Mouse (Mus musculus) limb, embryonic 12.5 days (tissue): Measurements from ENCODE around the gene Gdf11. TPM values are rescaled to one million over a fixed set of nuclear protein-coding genes. Genes with fewer than 3 reads are reported as not detected.

Source experiments
- ATAC-seq: fragments of 200-750 bp; cut with Nextera tagmentation; 2 replicates; pipeline ENCODE4 v1.8.0; 2017; ENCODE audit warnings: low read depth, moderate TSS enrichment; ENCODE audit not compliant: insufficient number of reproducible peaks, insufficient read depth, low FRiP score, low TSS enrichment
- H3K27ac ChIP-seq: fragments of 300-500 bp; sonication (generic); 2 replicates; pipeline ENCODE4 v1.5.1; 2016; ENCODE audit warnings: mild to moderate bottlenecking, moderate library complexity
- H3K27me3 ChIP-seq: fragments of 300-500 bp; sonication (generic); 2 replicates; pipeline ENCODE4 v1.6.1; 2016; ENCODE audit warnings: mild to moderate bottlenecking, moderate library complexity
- H3K36me3 ChIP-seq: fragments of 300-500 bp; sonication (generic); 2 replicates; pipeline ENCODE4 v1.6.1; 2016; ENCODE audit warnings: mild to moderate bottlenecking, moderate library complexity
- H3K4me1 ChIP-seq: fragments of 300-500 bp; sonication (generic); replicated peaks from 2 replicates; pipeline ENCODE4 v1.6.1; 2016
- H3K4me2 ChIP-seq: fragments of 300-500 bp; sonication (generic); 2 replicates; pipeline ENCODE4 v1.6.1; 2016; ENCODE audit warnings: mild to moderate bottlenecking, moderate library complexity
- H3K4me3 ChIP-seq: fragments of 300-500 bp; sonication (generic); replicated peaks from 2 replicates; pipeline ENCODE4 v1.5.1; 2016; ENCODE audit warnings: mild to moderate bottlenecking
- H3K9ac ChIP-seq: fragments of 300-500 bp; sonication (generic); replicated peaks from 2 replicates; pipeline ENCODE4 v1.6.1; 2016; ENCODE audit warnings: mild to moderate bottlenecking, moderate library complexity
- H3K9me3 ChIP-seq: fragments of 300-500 bp; sonication (generic); 2 replicates; pipeline ENCODE4 v1.6.1; 2016; ENCODE audit warnings: mild to moderate bottlenecking, moderate library complexity
- WGBS: fragments of 180-500 bp; shearing (Covaris S2); methylation state at CpG from one replicate; pipeline ENCODE4 v1.1.7; 2016; 5-methylcytosine and 5-hydroxymethylcytosine counted together
- polyA plus RNA-seq: library from polyadenylated mRNA; unstranded; fragments of >200 nt; fragmentation: Nextera tagmentation; extraction: Ambion mirVana; gene quantifications from 2 replicates; pipeline ENCODE4 v1.2.1, GENCODE M21; 2016

The Gdf11 gene
- polyA plus RNA-seq, 1 experiment from 2014 or later: 20.7 TPM

GRCm38 (mm10) chr10:128929638-128930378 is 38.3 kb upstream of the Gdf11 start:
- no peak overlapping the region for H3K27ac ChIP-seq
- peaks cover 70% of the 10 kb centered on the region for H3K27me3 ChIP-seq
- ATAC-seq: no peak
- H3K4me1 ChIP-seq: peaks cover 9% of the 10 kb centered on the region; the same call in 1 of the 2 replicates
- 67% methylated on average over 7 of the region's 7 CpGs for WGBS
- H3K4me3 ChIP-seq: no peak overlapping the region
- no peaks in the 10 kb centered on the region for H3K9me3 ChIP-seq
- H3K9ac ChIP-seq: no peak overlapping the region
- no peaks in the 10 kb centered on the region for H3K36me3 ChIP-seq
- H3K4me2 ChIP-seq: no peak overlapping the region

GRCm38 (mm10) chr10:128928356-128928755 is 36.8 kb upstream of the Gdf11 start:
- WGBS: 43% methylated on average over 4 of the region's 4 CpGs
- Histone ChIP-seq H3K9ac (no peak overlapping the region), H3K27me3 (peaks cover 59% of the 10 kb centered on the region), H3K4me3 (no peak overlapping the region), H3K4me2 (no peak overlapping the region), H3K9me3 (no peaks in the 10 kb centered on the region), H3K4me1 (peaks cover 6% of the 10 kb centered on the region), H3K36me3 (no peaks in the 10 kb centered on the region), H3K27ac (no peak overlapping the region)
- ATAC-seq: no peak

- ATAC-seq: no peak
- Histone ChIP-seq H3K9ac (peak within 1 kb of the TSS; percentile 74), H3K4me3 (peak within 1 kb of the TSS; percentile 76), H3K36me3 (0 out of 2 replicates have a peak, but pooled peaks cover 5% of the 10 kb centered on the region), H3K4me2 (peak within 1 kb of the TSS; percentile 73), H3K27ac (peak within 1 kb of the TSS; percentile 86), H3K4me1 (peaks cover 35% of the 10 kb centered on the region), H3K27me3 (peaks cover 18% of the 10 kb centered on the region), H3K9me3 (no peaks in the 10 kb centered on the region)
- 70% methylated on average over 9 of the region's 9 CpGs for WGBS
These were observed 32.4 kb upstream of the Gdf11 start, which contains the start of gene Bloc1s1 for GRCm38 (mm10) chr10:128923935-128924334. Bloc1s1 (minus strand) TSS chr10:128924035.

GRCm38 (mm10) chr10:128923013-128923691 is 31.6 kb upstream of the Gdf11 start:
- 1% methylated on average over 42 of the region's 42 CpGs for WGBS

GRCm38 (mm10) chr10:128922822-128923012 is 31.2 kb upstream of the Gdf11 start, which contains the start of gene Rdh5:
Rdh5 (minus strand) TSS chr10:128922888.
- 9% methylated on average over 1 of the region's 1 CpGs for WGBS

More at GRCm38 (mm10) chr10:128923013-128923691, 31.6 kb upstream of the Gdf11 start:
- H3K4me3 ChIP-seq: peak overlapping the region; percentile 76
- H3K36me3 ChIP-seq: peaks cover 10% of the 10 kb centered on the region; the same call in 1 of the 2 replicates
- peak overlapping the region; percentile 86 for H3K27ac ChIP-seq
- H3K9ac ChIP-seq: peak overlapping the region; percentile 74
- peak; percentile 86 for ATAC-seq
- peak overlapping the region; percentile 73 for H3K4me2 ChIP-seq
- H3K27me3 ChIP-seq: peaks cover 10% of the 10 kb centered on the region
- H3K4me1 ChIP-seq: peaks cover 36% of the 10 kb centered on the region
- H3K9me3 ChIP-seq: no peaks in the 10 kb centered on the region

GRCm38 (mm10) chr10:128921883-128922821 is 30.6 kb upstream of the Gdf11 start:
- Histone ChIP-seq H3K4me2 (peak overlapping the region; percentile 73), H3K9me3 (no peaks in the 10 kb centered on the region), H3K9ac (peak overlapping the region; percentile 74), H3K4me3 (peak overlapping the region; percentile 76), H3K27ac (peak overlapping the region; percentile 86; the same call in 1 of the 2 replicates), H3K4me1 (peaks cover 36% of the 10 kb centered on the region), H3K27me3 (0 out of 2 replicates have a peak, but pooled peaks cover 3% of the 10 kb centered on the region), H3K36me3 (peaks cover 20% of the 10 kb centered on the region)
- ATAC-seq: no peak
- WGBS: 75% methylated on average over 16 of the region's 16 CpGs

More at GRCm38 (mm10) chr10:128922822-128923012, 31.2 kb upstream of the Gdf11 start, which contains the start of gene Rdh5:
- no peak for ATAC-seq
- Histone ChIP-seq H3K27me3 (peaks cover 6% of the 10 kb centered on the region; the same call in 1 of the 2 replicates), H3K4me2 (peak within 1 kb of the TSS; percentile 73), H3K27ac (peak within 1 kb of the TSS; percentile 86), H3K4me1 (peaks cover 36% of the 10 kb centered on the region), H3K9ac (peak within 1 kb of the TSS; percentile 74), H3K4me3 (peak within 1 kb of the TSS; percentile 76), H3K9me3 (no peaks in the 10 kb centered on the region), H3K36me3 (peaks cover 14% of the 10 kb centered on the region)

- H3K27me3 ChIP-seq: 0 out of 2 replicates have a peak, but pooled peaks cover 3% of the 10 kb centered on the region
- peak overlapping the region; percentile 41; the same call in 1 of the 2 replicates for H3K27ac ChIP-seq
- WGBS: 36% methylated on average over 1 of the region's 1 CpGs
- peaks cover 36% of the 10 kb centered on the region for H3K4me1 ChIP-seq
- no peaks in the 10 kb centered on the region for H3K9me3 ChIP-seq
- H3K36me3 ChIP-seq: peaks cover 29% of the 10 kb centered on the region
- no peak overlapping the region for H3K4me3 ChIP-seq
- ATAC-seq: no peak
- H3K4me2 ChIP-seq: no peak overlapping the region; the same call in 1 of the 2 replicates
- no peak overlapping the region for H3K9ac ChIP-seq
These were observed 29.7 kb upstream of the Gdf11 start for GRCm38 (mm10) chr10:128921251-128921650.

GRCm38 (mm10) chr10:128920736-128921161 is 29.2 kb upstream of the Gdf11 start:
- peaks cover 33% of the 10 kb centered on the region for H3K36me3 ChIP-seq
- H3K27ac ChIP-seq: peak overlapping the region; percentile 41; the same call in 1 of the 2 replicates
- H3K4me3 ChIP-seq: no peak overlapping the region
- H3K27me3 ChIP-seq: 0 out of 2 replicates have a peak, but pooled peaks cover 3% of the 10 kb centered on the region
- peaks cover 36% of the 10 kb centered on the region for H3K4me1 ChIP-seq
- ATAC-seq: no peak
- H3K9me3 ChIP-seq: no peaks in the 10 kb centered on the region
- no peak overlapping the region; the same call in 1 of the 2 replicates for H3K4me2 ChIP-seq
- no peak overlapping the region for H3K9ac ChIP-seq
- WGBS: 47% methylated on average over 3 of the region's 3 CpGs

- H3K9me3 ChIP-seq: no peaks in the 10 kb centered on the region
- H3K27ac ChIP-seq: no peak overlapping the region
- H3K4me1 ChIP-seq: peaks cover 36% of the 10 kb centered on the region
- 83% methylated on average over 7 of the region's 7 CpGs for WGBS
- ATAC-seq: no peak
- H3K9ac ChIP-seq: no peak overlapping the region
- H3K36me3 ChIP-seq: peaks cover 41% of the 10 kb centered on the region
- H3K4me3 ChIP-seq: no peak overlapping the region
- no peak overlapping the region for H3K4me2 ChIP-seq
- H3K27me3 ChIP-seq: 0 out of 2 replicates have a peak, but pooled peaks cover 3% of the 10 kb centered on the region
These were observed 28.4 kb upstream of the Gdf11 start for GRCm38 (mm10) chr10:128919966-128920365.

- ATAC-seq: no peak
- peaks cover 36% of the 10 kb centered on the region for H3K4me1 ChIP-seq
- peaks cover 48% of the 10 kb centered on the region for H3K36me3 ChIP-seq
- peak overlapping the region; percentile 4; the same call in 1 of the 2 replicates for H3K9ac ChIP-seq
- peak overlapping the region; percentile 50; the same call in 1 of the 2 replicates for H3K27ac ChIP-seq
- H3K4me2 ChIP-seq: no peak overlapping the region
- no peaks in the 10 kb centered on the region for H3K9me3 ChIP-seq
- no peak overlapping the region for H3K4me3 ChIP-seq
- H3K27me3 ChIP-seq: 0 out of 2 replicates have a peak, but pooled peaks cover 2% of the 10 kb centered on the region
- 29% methylated on average over 6 of the region's 6 CpGs for WGBS
These were observed 27.7 kb upstream of the Gdf11 start for GRCm38 (mm10) chr10:128919203-128919631.
